Mouse (Mus musculus) megakaryocyte progenitor cell, adult 5-6 weeks (primary cell): Measurements from ENCODE around the gene Tas2r131. TPM values are rescaled to one million over a fixed set of nuclear protein-coding genes. Genes with fewer than 3 reads are reported as not detected.
"Not testable (repeated sequence)": the region's sequence is repeated elsewhere in the genome, so short reads cannot be mapped to it uniquely, and the experiment has no call there.

ENCODE experiments used
- ATAC-seq: replicated peaks from 2 replicates; pipeline ENCODE4 v1.8.0; 2016; ENCODE audit warnings: mild to moderate bottlenecking, moderate TSS enrichment, inconsistent platforms; ENCODE audit not compliant: poor library complexity
- total RNA-seq, 2 experiments: library from RNA; stranded (forward) in 1 of 2; stranded (reverse) in 1 of 2; fragments of 157-497, 149-512 nt in 1 of 2; fragments of 200-1000 nt in 1 of 2; gene quantifications; 2 replicates each; pipeline versions ENCODE4 v1.2.3 to v1.2.4; 2015 to 2017

Tas2r131 gene
- total RNA-seq (2015): not detected in 2 replicates
- total RNA-seq (2017): not detected in 2 replicates

- ATAC-seq: no peak
These were observed at the start of gene Tas2r131 for GRCm38 (mm10) chr6:132957819-132958218. TSS of gene Tas2r131 (minus strand) at chr6:132957919.

GRCm38 (mm10) chr6:132980865-132981264 is 23.1 kb upstream of the Tas2r131 start, which contains the start of gene Tas2r109:
TSS of gene Tas2r109 (minus strand) at chr6:132980965.
- ATAC-seq: no peak

GRCm38 (mm10) chr6:132950802-132951201 is 6.9 kb downstream of the Tas2r131 start, which contains the start of gene Tas2r129:
TSS of gene Tas2r129 (plus strand) at chr6:132951102.
- ATAC-seq: no peak

GRCm38 (mm10) chr6:132941376-132941775 is 16.3 kb downstream of the Tas2r131 start:
- ATAC-seq: not testable (repeated sequence)

GRCm38 (mm10) chr6:132909351-132909750 is 48.4 kb downstream of the Tas2r131 start, which contains the start of gene Tas2r125:
TSS of gene Tas2r125 (plus strand) at chr6:132909651.
- no peak for ATAC-seq

Other genes with a start within 250 kb of the Tas2r131 start
- not detected in 2 replicates for gene Tas2r122, start 246.0 kb downstream of the Tas2r131 start, total RNA-seq (2015)
- gene Tas2r122, start 246.0 kb downstream of the Tas2r131 start, total RNA-seq (2017): not detected in 2 replicates
- not detected in 2 replicates for gene Tas2r115, start 219.9 kb downstream of the Tas2r131 start, total RNA-seq (2015)
- not detected in 2 replicates for gene Tas2r115, start 219.9 kb downstream of the Tas2r131 start, total RNA-seq (2017)
- gene Tas2r124, start 203.2 kb downstream of the Tas2r131 start, total RNA-seq (2015): not detected in 2 replicates
- gene Tas2r124, start 203.2 kb downstream of the Tas2r131 start, total RNA-seq (2017): not detected in 2 replicates
- gene Tas2r102, start 195.8 kb downstream of the Tas2r131 start, total RNA-seq (2015): not detected in 2 replicates
- gene Tas2r102, start 195.8 kb downstream of the Tas2r131 start, total RNA-seq (2017): not detected in 2 replicates
- not detected in 2 replicates for gene Tas2r136, start 179.8 kb downstream of the Tas2r131 start, total RNA-seq (2015)
- not detected in 2 replicates for gene Tas2r136, start 179.8 kb downstream of the Tas2r131 start, total RNA-seq (2017)
- gene Tas2r117, start 155.1 kb downstream of the Tas2r131 start, total RNA-seq (2015): not detected in 2 replicates
- not detected in 2 replicates for gene Tas2r117, start 155.1 kb downstream of the Tas2r131 start, total RNA-seq (2017)
- gene Tas2r123, start 110.8 kb downstream of the Tas2r131 start, total RNA-seq (2015): not detected in 2 replicates
- not detected in 2 replicates for gene Tas2r123, start 110.8 kb downstream of the Tas2r131 start, total RNA-seq (2017)
- not detected in 2 replicates for gene Tas2r116, start 102.5 kb downstream of the Tas2r131 start, total RNA-seq (2015)
- not detected in 2 replicates for gene Tas2r116, start 102.5 kb downstream of the Tas2r131 start, total RNA-seq (2017)
- not detected in 2 replicates for gene Tas2r110, start 89.9 kb downstream of the Tas2r131 start, total RNA-seq (2015)
- not detected in 2 replicates for gene Tas2r110, start 89.9 kb downstream of the Tas2r131 start, total RNA-seq (2017)
- gene Tas2r113, start 64.9 kb downstream of the Tas2r131 start, total RNA-seq (2015): not detected in 2 replicates
- gene Tas2r113, start 64.9 kb downstream of the Tas2r131 start, total RNA-seq (2017): not detected in 2 replicates
- gene Tas2r125, start 48.3 kb downstream of the Tas2r131 start, total RNA-seq (2015): not detected in 2 replicates
- not detected in 2 replicates for gene Tas2r125, start 48.3 kb downstream of the Tas2r131 start, total RNA-seq (2017)
- gene Tas2r129, start 6.8 kb downstream of the Tas2r131 start, total RNA-seq (2015): not detected in 2 replicates
- not detected in 2 replicates for gene Tas2r129, start 6.8 kb downstream of the Tas2r131 start, total RNA-seq (2017)
- not detected in 2 replicates for gene Tas2r109, start 23.0 kb upstream of the Tas2r131 start, total RNA-seq (2015)
- not detected in 2 replicates for gene Tas2r109, start 23.0 kb upstream of the Tas2r131 start, total RNA-seq (2017)
- not detected in 2 replicates for gene Tas2r103, start 79.2 kb upstream of the Tas2r131 start, total RNA-seq (2015)
- not detected in 2 replicates for gene Tas2r103, start 79.2 kb upstream of the Tas2r131 start, total RNA-seq (2017)
- not detected in 2 replicates for gene Tas2r140, start 97.9 kb upstream of the Tas2r131 start, total RNA-seq (2015)
- gene Tas2r140, start 97.9 kb upstream of the Tas2r131 start, total RNA-seq (2017): not detected in 2 replicates
- 50.0 and 52.3 TPM in 2 replicates for gene Smim10l1, start 147.0 kb upstream of the Tas2r131 start, total RNA-seq (2015)
- gene Smim10l1, start 147.0 kb upstream of the Tas2r131 start, total RNA-seq (2017): 70.7 and 80.0 TPM in 2 replicates